Mouse (Mus musculus) thymus, adult 2 months (tissue): ENCODE measurements around the gene Cdc25b. TPM values are rescaled to one million over a fixed set of nuclear protein-coding genes. Genes with fewer than 3 reads are reported as not detected.

Source experiments
- DNase-seq: peaks from one replicate; pipeline ENCODE4 v3.0.0; 2021
- H3K27ac ChIP-seq: fragments of 200-500 bp; 2 replicates; pipeline ENCODE4 v1.5.1; 2012; ENCODE audit warnings: low read length, control low read depth; ENCODE audit not compliant: control insufficient read depth, insufficient read depth
- H3K27me3 ChIP-seq: fragments of 200-500 bp; 2 replicates; pipeline ENCODE4 v1.6.1; 2012; ENCODE audit warnings: mild to moderate bottlenecking, low read length, moderate library complexity, mixed read lengths; ENCODE audit not compliant: control insufficient read depth, insufficient read depth
- H3K36me3 ChIP-seq: fragments of 200-500 bp; 2 replicates; pipeline ENCODE4 v1.6.1; 2012; ENCODE audit warnings: mild to moderate bottlenecking, low read length, moderate library complexity; ENCODE audit not compliant: control insufficient read depth, insufficient read depth
- H3K4me1 ChIP-seq: fragments of 200-500 bp; replicated peaks from 2 replicates; pipeline ENCODE4 v1.6.1; 2012; ENCODE audit warnings: low read length; ENCODE audit not compliant: control insufficient read depth, insufficient read depth
- H3K4me3 ChIP-seq: fragments of 200-500 bp; 2 replicates; pipeline ENCODE4 v1.5.1; 2012; ENCODE audit warnings: mild to moderate bottlenecking, low read length, control low read depth, moderate library complexity; ENCODE audit not compliant: control insufficient read depth, insufficient read depth
- CTCF ChIP-seq: fragments of 200-500 bp; IDR thresholded peaks from 2 replicates; pipeline ENCODE4 v1.5.1; 2012; ENCODE audit warnings: mild to moderate bottlenecking, control low read depth, low read length, moderate library complexity, borderline replicate concordance; ENCODE audit not compliant: control insufficient read depth, poor library complexity, insufficient read depth; ENCODE audit errors: extremely low read depth
- POLR2A ChIP-seq: fragments of 200-500 bp; IDR thresholded peaks from 2 replicates; pipeline ENCODE4 v1.6.1; 2012; ENCODE audit warnings: mild to moderate bottlenecking, low read length, control low read depth, moderate library complexity; ENCODE audit not compliant: control insufficient read depth, poor library complexity, insufficient read depth; ENCODE audit errors: extremely low read depth
- WGBS: fragments of 180-500 bp; shearing (Covaris S2); methylation state at CpG from one replicate; pipeline ENCODE4 v1.1.7; 2018; 5-methylcytosine and 5-hydroxymethylcytosine counted together
- polyA plus RNA-seq: library from polyadenylated mRNA; depleted of rRNA; stranded (reverse); fragments of >200 nt; gene quantifications from 2 replicates; pipeline ENCODE4 v1.2.3, GENCODE M21; 2012; rRNA removed

The Cdc25b gene
- polyA plus RNA-seq, 1 experiment: 121 TPM

DNA sequence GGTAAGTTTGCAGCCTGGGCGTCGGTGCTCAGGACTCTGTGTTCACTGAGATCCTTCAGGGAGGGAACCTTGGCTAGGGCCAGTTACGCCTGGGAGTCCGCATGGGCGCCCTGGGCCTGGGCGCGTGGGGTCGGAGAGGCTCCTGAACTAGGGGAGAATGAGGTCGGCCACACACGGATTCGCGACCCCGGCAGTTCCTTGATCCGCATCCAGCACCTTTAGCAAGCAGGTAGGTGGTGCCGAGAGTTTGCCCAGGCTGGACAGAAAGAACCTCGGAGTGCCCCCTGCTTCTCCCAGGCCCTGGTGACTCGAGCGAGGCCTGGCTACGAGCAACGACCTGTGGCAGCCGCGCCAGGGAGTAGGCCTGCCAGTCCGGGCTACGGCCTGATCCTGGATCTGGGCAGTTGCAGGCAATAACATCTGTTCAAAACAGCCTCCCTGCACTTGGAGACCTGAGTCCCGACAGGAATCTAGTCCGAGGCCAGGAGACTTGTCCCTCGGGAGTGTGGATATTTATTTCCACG is 47.4 kb downstream of the Cdc25b start:
- Histone ChIP-seq H3K27me3 (no peaks in the 10 kb centered on the region), H3K36me3 (no peaks in the 10 kb centered on the region), H3K4me1 (peaks cover 19% of the 10 kb centered on the region), H3K4me3 (peak overlapping the region; percentile 79), H3K27ac (no peak overlapping the region)
- no peak for TF ChIP-seq CTCF
- peak; percentile 2; the same call in 1 of the 2 replicates for TF ChIP-seq POLR2A
- no peak for DNase-seq
- 9% methylated on average over 28 of the region's 28 CpGs for WGBS

DNA sequence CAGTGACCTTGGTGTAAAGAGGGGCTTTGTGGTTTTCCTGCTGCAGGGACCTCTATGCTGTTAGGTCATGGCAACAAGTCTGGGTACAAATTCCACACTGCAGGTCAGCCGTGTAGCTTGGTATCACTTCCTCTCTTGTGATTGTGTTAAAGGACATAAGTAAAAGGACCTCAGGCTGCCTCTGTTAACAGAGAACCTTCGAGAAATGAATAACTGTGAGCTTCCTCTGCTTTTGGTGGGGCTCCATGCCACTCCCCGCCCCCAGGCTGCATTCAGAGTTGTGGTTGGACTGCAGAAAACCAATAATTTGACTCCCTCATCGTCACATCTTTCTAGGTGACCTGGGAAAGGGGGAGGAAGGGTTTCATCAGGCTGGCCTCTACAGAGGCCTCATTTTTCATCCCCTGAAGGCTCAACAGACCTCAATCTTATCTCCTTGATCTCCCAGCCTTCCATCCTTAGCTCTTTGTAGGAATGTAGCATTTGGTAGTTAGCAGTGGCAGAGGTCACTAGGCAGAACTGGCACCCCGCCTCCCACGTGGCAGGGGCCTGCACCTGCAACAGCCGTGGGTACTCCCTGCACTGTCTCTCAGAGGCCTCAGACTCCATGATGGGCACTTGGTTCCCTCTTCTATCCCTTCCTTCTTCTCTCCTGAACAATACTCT is 48.4 kb downstream of the Cdc25b start:
- Histone ChIP-seq H3K36me3 (no peaks in the 10 kb centered on the region), H3K4me1 (peaks cover 19% of the 10 kb centered on the region), H3K27ac (no peak overlapping the region), H3K27me3 (no peaks in the 10 kb centered on the region), H3K4me3 (no peak overlapping the region)
- 26% methylated on average over 7 of the region's 7 CpGs for WGBS
- TF ChIP-seq CTCF: no peak
- TF ChIP-seq POLR2A: no peak
- DNase-seq: peak; percentile 12

DNA sequence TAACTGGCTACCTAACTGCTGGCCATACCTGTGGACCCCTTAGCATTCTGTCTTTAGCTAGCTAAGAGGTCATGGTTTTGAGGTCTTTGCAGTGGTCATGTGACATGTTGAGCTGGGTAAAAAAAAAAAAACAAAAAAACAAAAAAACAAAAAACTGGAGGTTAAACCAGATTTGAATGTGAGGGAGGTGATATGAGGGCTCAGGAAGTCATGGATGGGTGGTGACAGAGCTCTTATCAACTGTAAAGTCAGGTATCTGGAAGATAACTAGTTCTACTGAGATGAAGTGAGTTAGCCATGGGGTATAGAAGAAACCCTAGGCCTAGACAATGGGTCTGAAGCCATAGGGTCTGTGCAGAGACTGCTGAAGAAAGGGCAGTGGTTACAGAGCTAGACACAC is 55.4 kb downstream of the Cdc25b start:
- peaks cover 45% of the 10 kb centered on the region for H3K36me3 ChIP-seq
- H3K27me3 ChIP-seq: no peaks in the 10 kb centered on the region
- DNase-seq: no peak
- TF ChIP-seq POLR2A: no peak
- TF ChIP-seq CTCF: no peak
- no peaks in the 10 kb centered on the region; the same call in 1 of the 2 replicates for H3K4me1 ChIP-seq
- no peak overlapping the region for H3K27ac ChIP-seq
- H3K4me3 ChIP-seq: no peak overlapping the region

DNA sequence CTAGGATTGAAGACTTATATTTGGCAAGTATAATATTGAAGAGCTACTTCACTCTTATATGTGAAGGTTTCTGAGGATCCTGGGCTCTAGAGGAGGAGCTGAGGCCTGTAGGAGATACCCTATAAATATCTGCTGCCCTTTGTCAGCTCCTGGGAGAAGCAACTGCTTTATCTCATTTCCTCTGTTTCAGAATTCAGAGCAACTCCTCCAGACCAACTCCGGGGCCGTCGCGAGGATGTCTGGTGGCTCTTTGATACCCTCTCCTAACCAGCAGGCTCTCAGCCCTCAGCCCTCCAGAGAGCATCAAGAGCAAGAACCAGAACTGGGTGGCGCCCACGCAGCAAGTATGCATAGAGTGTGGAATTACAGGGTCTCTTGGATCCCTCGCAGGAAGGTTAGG is 56.2 kb downstream of the Cdc25b start:
- peaks cover 45% of the 10 kb centered on the region for H3K36me3 ChIP-seq
- no peaks in the 10 kb centered on the region for H3K27me3 ChIP-seq
- no peak overlapping the region for H3K4me3 ChIP-seq
- H3K4me1 ChIP-seq: no peaks in the 10 kb centered on the region; the same call in 1 of the 2 replicates
- H3K27ac ChIP-seq: no peak overlapping the region
- 94% methylated on average over 7 of the region's 7 CpGs for WGBS
- DNase-seq: no peak
- TF ChIP-seq POLR2A (no peak), CTCF (no peak)

Other genes starting within 250 kb of the Cdc25b start
- gene Gfra4, start 143.9 kb upstream of the Cdc25b start, polyA plus RNA-seq: 12.7 and 14.3 TPM in 2 replicates
- 4.2 and 7.7 TPM in 2 replicates for gene Adam33, start 123.1 kb upstream of the Cdc25b start, polyA plus RNA-seq
- gene Siglec1, start 100.2 kb upstream of the Cdc25b start, polyA plus RNA-seq: 10.4 and 14.5 TPM in 2 replicates
- gene Hspa12b, start 59.7 kb upstream of the Cdc25b start, polyA plus RNA-seq: 3.1 and 3.5 TPM in 2 replicates
- gene Gm11037, start 53.5 kb upstream of the Cdc25b start, polyA plus RNA-seq: not detected in 2 replicates
- gene 1700037H04Rik, start 26.9 kb upstream of the Cdc25b start, polyA plus RNA-seq: 108 and 135 TPM in 2 replicates
- 45.6 and 52.5 TPM in 2 replicates for gene Cenpb, start 6.9 kb upstream of the Cdc25b start, polyA plus RNA-seq
- gene Spef1, start 333 bp downstream of the Cdc25b start, polyA plus RNA-seq: 8.3 and 8.7 TPM in 2 replicates
- 45.7 and 52.7 TPM in 2 replicates for gene Ap5s1, start 20.1 kb downstream of the Cdc25b start, polyA plus RNA-seq
- 53.0 and 59.8 TPM in 2 replicates for gene Mavs, start 47.1 kb downstream of the Cdc25b start, polyA plus RNA-seq
- 25.4 and 27.4 TPM in 2 replicates for gene Pank2, start 75.5 kb downstream of the Cdc25b start, polyA plus RNA-seq
- 2.4 and 2.9 TPM in 2 replicates for gene Rnf24, start 165.9 kb downstream of the Cdc25b start, polyA plus RNA-seq